Mouse (Mus musculus) embryo, embryonic 10 days (tissue): Measurements from ENCODE around the gene Gpr45.
A peak's percentile ranks its signal among the peaks of the same experiment; 100 is the strongest.

Experiments used
- DNase-seq: peaks from one replicate; pipeline ENCODE4 v3.0.0-alpha.2; 2015; ENCODE audit warnings: low spot score

Gene Gpr45

DNA sequence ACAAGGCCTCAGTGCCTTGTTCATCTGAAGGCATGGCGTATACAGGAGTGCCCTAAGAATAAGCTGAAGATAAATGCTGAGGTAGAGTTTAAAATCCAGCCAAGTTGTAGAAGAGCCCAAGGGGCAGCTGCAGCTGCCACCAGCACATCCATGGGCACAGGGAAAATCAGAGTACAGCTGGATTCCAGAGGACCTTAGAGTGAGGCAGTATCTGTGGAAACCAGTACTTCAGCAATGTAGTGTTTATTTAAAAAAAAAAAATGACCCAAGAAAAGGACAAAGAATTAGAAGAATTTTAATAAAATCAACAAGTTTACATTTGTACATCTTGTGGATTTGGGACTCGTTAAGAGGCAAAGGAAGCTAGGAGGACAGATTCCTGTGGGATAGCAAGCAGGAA lies 94.3 kb downstream of the Gpr45 start:
- DNase-seq = no peak

DNA sequence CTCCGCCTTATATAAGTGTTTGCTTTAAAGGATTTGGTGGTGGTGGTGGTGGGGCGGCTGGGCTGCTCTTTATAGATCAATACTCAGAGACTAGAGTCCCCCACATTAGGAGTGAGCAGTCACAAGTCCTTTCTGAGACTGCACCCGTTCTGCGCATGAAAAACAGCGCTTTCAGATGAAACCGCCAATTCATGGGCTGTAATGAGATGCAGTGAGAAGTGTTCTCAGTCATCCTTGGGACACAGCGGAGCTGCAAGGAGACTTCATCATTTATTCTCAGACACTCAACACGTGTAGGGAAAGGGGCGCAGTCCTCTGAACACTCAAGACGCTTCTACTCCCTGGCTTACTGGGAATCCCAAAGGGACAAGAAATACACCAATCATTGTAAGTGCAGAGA lies 95.1 kb downstream of the Gpr45 start:
- no peak for DNase-seq

DNA sequence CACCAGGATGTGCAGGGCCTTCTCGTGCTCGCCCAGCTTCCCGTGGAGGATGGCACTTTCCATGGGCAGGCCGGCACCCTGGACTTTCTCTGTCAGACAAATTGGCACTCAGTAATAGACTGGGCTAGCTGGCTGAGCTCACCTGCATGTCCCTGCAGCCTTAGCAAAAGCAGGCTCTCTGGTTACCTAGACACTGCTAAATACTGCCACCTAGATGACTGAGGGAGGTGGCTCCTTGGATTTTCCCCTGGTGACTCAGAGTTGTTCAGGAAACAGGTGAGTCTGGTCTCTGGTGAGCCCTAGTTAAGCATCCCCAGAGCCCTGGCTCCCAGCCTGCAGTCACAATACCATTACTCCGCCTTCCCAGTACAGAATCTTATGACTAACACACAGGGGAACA lies 99.2 kb downstream of the Gpr45 start:
- DNase-seq = no peak

DNA sequence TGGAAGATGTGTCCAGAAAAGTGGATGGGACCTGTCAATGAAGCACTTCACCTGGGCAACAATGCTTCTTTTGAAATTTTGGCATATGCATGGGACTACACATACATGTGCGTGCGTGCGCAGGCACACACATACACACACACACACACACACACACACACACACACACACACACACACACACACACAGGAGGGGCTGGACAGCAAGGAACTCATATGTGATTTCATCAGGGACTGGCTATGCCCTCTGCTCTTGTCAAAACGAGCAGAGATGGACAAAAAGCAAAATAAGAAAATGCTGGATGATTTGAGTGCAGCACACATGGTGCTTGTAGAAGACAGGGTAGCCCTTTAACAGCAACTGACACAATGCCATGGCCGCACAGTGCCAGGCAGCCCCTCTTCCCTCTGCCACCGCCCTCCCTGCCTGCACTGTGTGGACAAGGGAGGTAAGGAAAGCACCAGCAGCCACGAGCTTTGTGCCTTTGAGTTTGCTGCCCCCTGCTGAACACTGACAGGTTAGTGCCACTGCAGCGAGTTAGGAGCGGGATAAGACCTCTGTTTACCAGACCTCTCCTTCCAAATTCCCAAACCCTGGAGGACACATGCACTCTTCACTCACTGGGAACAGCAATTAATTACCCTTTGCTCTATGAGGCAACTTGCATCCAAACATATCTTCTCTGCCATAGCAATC lies 113.1 kb downstream of the Gpr45 start:
- DNase-seq = peak; percentile 91

DNA sequence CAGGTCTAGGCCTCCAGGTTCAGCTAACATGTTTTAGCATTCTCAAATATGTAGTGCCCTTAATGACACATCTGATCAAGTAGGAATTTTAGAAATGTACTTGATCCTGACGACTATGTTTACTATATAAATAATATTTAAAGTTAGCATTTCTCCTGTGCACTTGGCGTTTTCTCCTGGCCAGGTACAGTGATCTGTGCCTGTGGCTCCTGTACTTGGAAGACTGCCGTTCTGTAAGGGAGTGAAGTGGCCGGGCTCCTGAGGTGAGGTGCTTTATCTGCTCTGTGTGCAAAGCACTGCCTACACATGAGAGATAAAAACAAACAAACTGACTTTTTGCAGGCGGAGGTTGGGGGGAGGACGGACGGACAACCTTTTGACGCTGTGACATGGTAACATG lies 113.9 kb downstream of the Gpr45 start:
- no peak for DNase-seq

DNA sequence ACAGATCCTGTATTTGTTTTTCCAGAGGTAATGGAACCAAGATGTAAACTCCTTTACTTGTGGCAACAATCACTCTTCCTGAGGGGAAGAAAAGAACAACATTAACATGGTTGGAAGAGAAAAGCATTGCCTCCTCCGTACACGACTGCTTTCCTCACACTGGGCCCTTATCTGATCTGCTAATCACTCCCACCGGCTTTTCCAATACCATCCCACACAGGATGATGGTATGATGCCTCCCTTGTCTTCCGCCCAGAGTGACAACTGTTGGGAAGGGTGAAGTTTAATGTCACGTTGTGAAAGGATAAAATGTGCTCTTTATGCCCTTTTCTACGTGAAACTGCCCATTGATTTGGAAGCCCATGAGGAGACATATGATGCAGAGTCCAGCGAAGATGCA lies 114.9 kb downstream of the Gpr45 start:
- DNase-seq = no peak

DNA sequence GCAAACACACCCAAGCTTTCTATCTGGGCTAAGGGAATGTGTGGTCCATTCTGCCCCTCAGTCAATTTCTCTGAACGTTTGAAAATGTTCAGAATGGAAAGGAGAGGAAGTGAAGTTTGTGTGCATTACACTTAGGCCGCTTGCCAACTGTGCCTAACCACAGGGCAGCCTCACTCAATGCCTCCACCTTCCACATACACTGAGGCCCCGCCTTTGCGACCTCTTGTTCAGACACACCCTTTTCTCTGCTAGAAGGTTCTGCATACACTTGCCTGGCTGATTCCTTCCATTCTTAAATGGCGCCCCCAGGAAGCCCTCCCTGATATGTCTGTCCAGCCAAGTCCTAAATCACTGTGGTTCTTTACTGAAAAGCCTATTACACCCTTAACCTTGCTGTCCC lies 118.1 kb downstream of the Gpr45 start:
- DNase-seq = no peak

DNA sequence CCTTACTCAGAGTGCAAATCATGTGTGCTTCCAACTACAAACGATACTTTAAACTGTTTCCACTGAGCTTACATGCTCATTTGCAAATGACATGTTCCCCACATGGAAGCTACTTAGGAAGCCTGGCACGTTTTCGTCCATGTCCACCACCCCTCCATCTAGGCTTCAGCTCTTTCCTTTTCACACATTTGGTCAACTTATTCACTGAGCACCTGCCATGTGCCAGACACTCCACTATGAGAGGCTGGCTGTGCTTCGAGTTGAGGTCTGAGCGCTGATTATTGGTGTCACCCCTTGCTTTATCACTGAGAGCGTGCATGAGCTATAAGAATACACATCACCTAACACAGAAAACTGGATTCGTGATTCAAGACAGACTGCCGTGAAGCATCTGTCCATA lies 119.4 kb downstream of the Gpr45 start:
- no peak for DNase-seq

DNA sequence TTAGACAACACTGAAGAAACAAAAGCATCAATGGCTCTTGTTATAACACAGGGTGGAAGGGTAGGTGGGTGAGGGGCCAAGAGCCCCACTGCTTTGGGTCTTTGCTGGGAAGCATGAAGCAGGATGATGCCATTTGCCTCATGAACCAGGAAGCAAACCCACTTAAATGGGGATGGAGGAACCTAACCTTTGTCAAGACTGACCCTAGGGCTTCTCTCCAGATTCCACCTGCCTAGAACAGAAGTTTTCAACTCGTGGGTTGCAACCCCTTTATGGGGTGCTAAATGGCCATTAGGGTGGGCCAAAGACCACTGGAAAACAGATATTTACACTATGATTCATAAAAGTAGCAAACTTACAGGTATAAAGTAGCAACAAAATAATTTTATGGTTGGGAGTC lies 119.9 kb downstream of the Gpr45 start:
- no peak for DNase-seq

DNA sequence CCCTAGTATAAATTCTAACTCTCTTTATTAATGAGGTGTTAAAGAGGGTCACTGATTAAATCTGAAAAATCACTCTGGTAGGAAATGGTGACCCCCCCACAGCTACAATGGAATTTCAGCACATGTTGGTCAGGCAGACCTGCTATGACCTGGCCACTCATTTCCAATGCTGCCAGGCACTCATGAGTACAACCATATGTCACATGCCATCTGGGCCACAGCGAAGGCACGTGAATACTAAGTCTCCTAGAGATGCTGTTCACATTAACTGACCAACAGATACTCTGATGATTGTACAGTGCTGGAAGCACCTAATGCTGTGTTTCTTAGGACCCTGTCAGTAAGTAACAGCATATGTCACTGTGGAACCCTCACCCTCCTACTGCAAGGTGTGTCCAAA lies 122.1 kb downstream of the Gpr45 start:
- no peak for DNase-seq

DNA sequence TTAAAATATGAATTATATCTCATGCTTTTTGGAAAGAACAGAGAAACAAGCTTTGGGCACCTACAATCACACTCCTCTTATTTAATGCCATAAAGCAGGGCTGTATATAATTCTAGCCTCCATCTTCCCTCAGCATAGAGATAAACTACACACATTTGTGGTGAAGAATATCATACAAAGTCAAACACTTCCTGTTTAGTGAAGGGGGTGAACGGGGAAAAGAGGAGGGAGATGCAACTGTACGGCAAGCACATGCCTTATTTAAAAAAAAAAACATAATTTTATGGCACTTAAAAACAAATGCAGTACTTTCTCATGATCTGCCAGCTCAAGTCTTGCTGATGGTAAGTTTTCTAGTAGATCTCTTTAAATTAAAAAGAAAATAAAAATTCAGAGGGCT lies 125.5 kb downstream of the Gpr45 start:
- DNase-seq = no peak

DNA sequence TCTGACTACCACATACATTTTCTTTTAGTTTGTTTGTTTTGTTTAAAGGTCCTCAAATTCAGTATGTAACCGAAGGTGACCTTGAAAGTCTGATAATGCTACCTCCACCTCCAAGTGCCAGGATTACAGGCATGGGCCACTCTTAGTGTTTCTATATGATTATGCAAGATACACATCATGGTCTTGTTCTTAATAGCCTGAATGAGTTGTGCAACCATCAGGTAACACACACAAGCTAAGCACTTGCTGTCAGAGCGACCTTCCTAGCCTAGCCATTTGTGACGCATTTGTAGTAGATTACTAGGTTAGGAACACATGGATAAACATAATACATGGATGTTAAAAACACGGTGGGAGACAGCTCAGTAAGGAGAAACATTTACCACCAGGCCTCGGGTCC lies 130.3 kb downstream of the Gpr45 start:
- no peak for DNase-seq
